Mouse (Mus musculus) forebrain, embryonic 10.5 days (tissue): ENCODE measurements around the gene Ankrd6. TPM values are rescaled to one million over a fixed set of nuclear protein-coding genes. Genes with fewer than 3 reads are reported as not detected.
A peak's percentile ranks its signal among the peaks of the same experiment; 100 is the strongest.

Experiments
- DNase-seq: peaks from one replicate; pipeline ENCODE4 v3.0.0-alpha.2; 2017; ENCODE audit warnings: low spot score; ENCODE audit errors: extremely low spot score
- H3K27ac ChIP-seq: fragments of 300-500 bp; sonication (generic); 2 replicates; pipeline ENCODE4 v1.5.1; 2016; ENCODE audit warnings: mild to moderate bottlenecking
- H3K27me3 ChIP-seq: fragments of 300-500 bp; sonication (generic); 2 replicates; pipeline ENCODE4 v1.6.1; 2016; ENCODE audit warnings: mild to moderate bottlenecking; ENCODE audit not compliant: poor library complexity, severe bottlenecking
- H3K36me3 ChIP-seq: fragments of 300-500 bp; sonication (generic); replicated peaks from 2 replicates; pipeline ENCODE4 v1.6.1; 2016; ENCODE audit warnings: mild to moderate bottlenecking, moderate library complexity
- H3K4me1 ChIP-seq: fragments of 300-500 bp; sonication (generic); 2 replicates; pipeline ENCODE4 v1.6.1; 2016
- H3K4me3 ChIP-seq: fragments of 300-500 bp; sonication (generic); 2 replicates; pipeline ENCODE4 v1.5.1; 2016; ENCODE audit warnings: mild to moderate bottlenecking, moderate library complexity
- H3K9me3 ChIP-seq: fragments of 300-500 bp; sonication (generic); 2 replicates; pipeline ENCODE4 v1.6.1; 2016; ENCODE audit warnings: mild to moderate bottlenecking, moderate library complexity
- WGBS: fragments of 180-500 bp; shearing (Covaris S2); methylation state at CpG from one replicate; pipeline ENCODE4 v1.1.7; 2016; 5-methylcytosine and 5-hydroxymethylcytosine counted together
- polyA plus RNA-seq: library from polyadenylated mRNA; unstranded; fragments of >200 nt; fragmentation: Nextera tagmentation; extraction: Ambion mirVana; gene quantifications from 2 replicates; pipeline ENCODE4 v1.2.1, GENCODE M21; 2016

Gene Ankrd6
- polyA plus RNA-seq, 1 experiment from 2014 or later: 12.4 TPM

GRCm38 (mm10) chr4:32828385-32829077 is 122.1 kb downstream of the Ankrd6 start:
- Histone ChIP-seq H3K36me3 (no peaks in the 10 kb centered on the region), H3K4me1 (peaks cover 20% of the 10 kb centered on the region), H3K27ac (no peak overlapping the region), H3K9me3 (no peaks in the 10 kb centered on the region), H3K4me3 (no peak overlapping the region), H3K27me3 (no peaks in the 10 kb centered on the region)
- WGBS: 91% methylated on average over 10 of the region's 10 CpGs
- DNase-seq: no peak

GRCm38 (mm10) chr4:32826925-32827324 is 123.7 kb downstream of the Ankrd6 start:
- 68% methylated on average over 7 of the region's 7 CpGs for WGBS
- DNase-seq: no peak

GRCm38 (mm10) chr4:32824254-32824653 is 126.4 kb downstream of the Ankrd6 start:
- no peaks in the 10 kb centered on the region for H3K27me3 ChIP-seq
- DNase-seq: no peak
- peaks cover 14% of the 10 kb centered on the region for H3K4me1 ChIP-seq
- H3K9me3 ChIP-seq: no peaks in the 10 kb centered on the region
- no peak overlapping the region for H3K27ac ChIP-seq
- WGBS: 74% methylated on average over 8 of the region's 8 CpGs
- H3K4me3 ChIP-seq: no peak overlapping the region
- H3K36me3 ChIP-seq: peaks cover 14% of the 10 kb centered on the region

More at GRCm38 (mm10) chr4:32826925-32827324, 123.7 kb downstream of the Ankrd6 start:
- Histone ChIP-seq H3K4me3 (no peak overlapping the region), H3K36me3 (peaks cover 3% of the 10 kb centered on the region), H3K4me1 (peaks cover 18% of the 10 kb centered on the region), H3K27me3 (no peaks in the 10 kb centered on the region), H3K27ac (no peak overlapping the region), H3K9me3 (no peaks in the 10 kb centered on the region)

DNA sequence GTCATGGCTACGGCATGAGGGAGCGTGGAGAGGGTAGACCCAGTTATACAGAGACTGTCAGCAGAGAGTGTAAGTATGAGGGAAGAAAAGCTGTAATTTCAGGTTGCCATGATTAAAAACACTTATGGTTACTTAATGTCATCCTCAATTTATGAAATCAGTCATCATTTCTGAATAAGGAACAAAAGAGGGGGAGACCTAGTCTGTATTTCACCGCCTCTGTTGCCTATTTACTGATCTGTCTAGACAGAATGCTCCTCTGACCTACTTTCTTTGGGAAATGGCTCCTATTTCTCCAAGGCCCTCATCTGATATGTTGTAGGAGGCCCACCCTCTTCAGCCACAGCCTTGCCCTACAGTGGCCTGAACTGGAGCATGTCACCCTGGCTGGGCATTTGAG is 130.0 kb downstream of the Ankrd6 start:
- Histone ChIP-seq H3K4me3 (no peak overlapping the region), H3K4me1 (no peaks in the 10 kb centered on the region), H3K27ac (no peak overlapping the region), H3K36me3 (peaks cover 14% of the 10 kb centered on the region), H3K9me3 (no peaks in the 10 kb centered on the region), H3K27me3 (no peaks in the 10 kb centered on the region)
- no peak for DNase-seq
- 94% methylated on average over 3 of the region's 3 CpGs for WGBS

- Histone ChIP-seq H3K36me3 (peaks cover 19% of the 10 kb centered on the region), H3K27ac (no peak overlapping the region), H3K4me3 (no peak overlapping the region), H3K9me3 (no peaks in the 10 kb centered on the region), H3K4me1 (no peaks in the 10 kb centered on the region), H3K27me3 (no peaks in the 10 kb centered on the region)
- DNase-seq: no peak
- WGBS: 77% methylated on average over 5 of the region's 5 CpGs
These were observed 133.2 kb downstream of the Ankrd6 start for GRCm38 (mm10) chr4:32817478-32817877.

GRCm38 (mm10) chr4:32800577-32801170 is 150.0 kb downstream of the Ankrd6 start:
- no peak for DNase-seq
- Histone ChIP-seq H3K27ac (peak overlapping the region; percentile 99), H3K9me3 (no peaks in the 10 kb centered on the region), H3K27me3 (no peaks in the 10 kb centered on the region), H3K4me3 (peak overlapping the region; percentile 84), H3K36me3 (peaks cover 17% of the 10 kb centered on the region), H3K4me1 (peaks cover 10% of the 10 kb centered on the region)
- WGBS: 15% methylated on average over 9 of the region's 9 CpGs

DNA sequence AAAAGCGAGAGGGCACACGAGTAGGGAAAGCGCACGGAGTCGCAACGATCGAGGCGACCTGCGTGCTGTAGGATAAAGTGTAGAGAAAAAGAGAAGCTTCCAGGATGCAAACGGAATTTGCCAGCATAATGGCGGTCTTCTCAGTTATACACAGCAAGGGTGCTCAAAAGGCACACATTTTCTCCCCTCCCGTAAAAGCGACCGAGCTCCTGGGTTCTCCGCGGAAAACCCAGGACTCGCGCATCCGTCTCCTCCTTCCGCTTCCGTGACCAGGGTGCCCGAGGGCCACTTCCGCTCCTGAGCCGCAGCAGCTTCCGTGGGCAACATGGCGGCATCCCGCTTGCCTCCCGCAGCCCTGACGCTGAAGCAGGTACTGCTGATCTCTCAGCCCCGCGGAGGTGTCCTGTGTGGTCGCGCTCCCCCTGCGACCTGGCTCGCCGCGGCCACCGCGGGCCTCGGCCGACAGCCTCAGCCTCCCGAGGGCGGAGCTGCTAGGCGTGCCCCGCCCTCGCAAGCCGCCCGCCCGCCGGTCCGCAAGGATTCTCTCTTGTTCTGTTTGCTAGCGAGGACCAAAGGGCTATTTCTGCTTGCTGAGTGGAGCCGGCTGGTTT is 150.6 kb downstream of the Ankrd6 start, which contains the start of gene Lyrm2:
Gene Lyrm2 (plus strand): TSS at position 288 of the 611 bp plus-strand sequence.
- DNase-seq: peak; percentile 88
- Histone ChIP-seq H3K4me1 (peaks cover 10% of the 10 kb centered on the region), H3K27me3 (no peaks in the 10 kb centered on the region), H3K27ac (peak within 1 kb of the TSS; percentile 99), H3K36me3 (peaks cover 15% of the 10 kb centered on the region), H3K4me3 (peak within 1 kb of the TSS; percentile 84), H3K9me3 (no peaks in the 10 kb centered on the region)
- under 1% methylated on average over 53 of the region's 53 CpGs for WGBS

DNA sequence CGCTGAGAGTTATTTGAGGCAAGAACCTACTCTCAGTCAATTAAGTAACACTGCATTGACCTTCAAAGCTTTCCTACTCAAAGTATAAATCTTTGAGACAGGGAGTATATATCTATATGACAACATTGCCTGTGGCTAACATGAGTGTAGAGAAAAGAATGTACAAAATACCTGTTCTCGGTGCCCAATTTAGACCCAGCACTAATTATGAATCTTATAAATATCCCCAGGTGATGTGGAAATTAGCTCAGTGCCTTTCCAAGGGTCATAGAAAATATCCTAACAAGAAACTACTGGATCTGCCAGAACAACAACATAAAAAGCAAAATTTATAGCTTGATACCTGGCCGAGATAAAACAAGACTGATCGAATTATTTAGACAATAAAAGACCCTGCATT is 151.7 kb downstream of the Ankrd6 start:
- H3K36me3 ChIP-seq: peaks cover 15% of the 10 kb centered on the region
- no peak overlapping the region for H3K27ac ChIP-seq
- H3K4me1 ChIP-seq: peaks cover 10% of the 10 kb centered on the region
- H3K4me3 ChIP-seq: no peak overlapping the region
- no peak for DNase-seq
- H3K9me3 ChIP-seq: no peaks in the 10 kb centered on the region
- no peaks in the 10 kb centered on the region for H3K27me3 ChIP-seq
- WGBS: 97% methylated on average over 4 of the region's 4 CpGs

DNA sequence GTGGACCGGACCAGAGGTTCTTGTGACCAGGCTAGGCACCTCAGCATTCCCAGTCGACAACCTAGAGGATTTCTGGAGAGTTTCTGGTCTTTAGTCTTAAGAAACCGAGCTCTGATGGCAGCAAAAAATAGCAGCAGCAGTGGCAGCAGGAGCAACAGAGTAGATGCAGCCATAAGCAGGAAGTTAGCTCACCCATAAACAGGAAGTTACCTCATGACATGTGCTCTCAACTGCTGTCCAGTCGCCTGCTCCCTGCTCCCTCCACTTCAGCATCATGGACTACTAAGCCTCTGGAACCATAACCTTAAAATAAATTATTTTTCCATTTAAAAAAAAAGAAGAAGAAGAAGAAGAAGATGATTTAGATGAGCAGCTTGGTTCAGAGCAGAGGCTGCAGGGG is 161.6 kb downstream of the Ankrd6 start:
- no peak for DNase-seq
- 95% methylated on average over 4 of the region's 4 CpGs for WGBS

GRCm38 (mm10) chr4:32787110-32787509 is 163.5 kb downstream of the Ankrd6 start:
- 85% methylated on average over 1 of the region's 1 CpGs for WGBS
- Histone ChIP-seq H3K27ac (no peak overlapping the region), H3K4me3 (no peak overlapping the region), H3K36me3 (peaks cover 4% of the 10 kb centered on the region), H3K9me3 (peaks cover 17% of the 10 kb centered on the region; the same call in 1 of the 2 replicates), H3K27me3 (no peaks in the 10 kb centered on the region), H3K4me1 (no peaks in the 10 kb centered on the region)
- no peak for DNase-seq

More for the DNA sequence above, 161.6 kb downstream of the Ankrd6 start:
- Histone ChIP-seq H3K27ac (no peak overlapping the region), H3K4me1 (no peaks in the 10 kb centered on the region), H3K36me3 (peaks cover 3% of the 10 kb centered on the region), H3K9me3 (peaks cover 16% of the 10 kb centered on the region; the same call in 1 of the 2 replicates), H3K4me3 (no peak overlapping the region), H3K27me3 (no peaks in the 10 kb centered on the region)

DNA sequence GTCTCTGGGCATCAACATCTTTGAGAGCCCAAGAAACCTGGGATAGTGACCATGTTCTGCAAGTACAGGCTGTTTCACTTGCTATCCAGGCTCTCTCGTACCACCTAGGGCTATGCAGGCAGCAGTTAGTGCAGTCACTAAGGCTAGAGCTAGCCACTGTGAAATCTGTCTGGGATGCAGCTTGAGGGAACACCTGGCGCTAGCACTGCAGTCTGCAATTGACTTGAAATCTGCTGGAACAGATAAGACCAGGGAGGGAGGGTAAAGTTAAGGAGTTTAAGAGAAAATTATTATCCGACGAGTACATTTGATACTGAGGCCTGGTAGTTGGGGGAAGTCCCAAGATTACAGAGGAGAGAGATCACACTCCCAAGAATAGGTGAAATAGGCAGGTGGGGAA is 170.6 kb downstream of the Ankrd6 start:
- Histone ChIP-seq H3K27ac (no peak overlapping the region), H3K36me3 (peaks cover 57% of the 10 kb centered on the region), H3K4me3 (no peak overlapping the region), H3K4me1 (no peaks in the 10 kb centered on the region), H3K27me3 (no peaks in the 10 kb centered on the region), H3K9me3 (peaks cover 8% of the 10 kb centered on the region; the same call in 1 of the 2 replicates)
- DNase-seq: no peak
- 96% methylated on average over 4 of the region's 4 CpGs for WGBS

GRCm38 (mm10) chr4:32770284-32770810 is 180.3 kb downstream of the Ankrd6 start:
- Histone ChIP-seq H3K36me3 (peaks cover 100% of the 10 kb centered on the region), H3K4me1 (no peaks in the 10 kb centered on the region), H3K27ac (no peak overlapping the region), H3K27me3 (no peaks in the 10 kb centered on the region), H3K4me3 (no peak overlapping the region), H3K9me3 (no peaks in the 10 kb centered on the region)
- DNase-seq: no peak
- 94% methylated on average over 7 of the region's 7 CpGs for WGBS

DNA sequence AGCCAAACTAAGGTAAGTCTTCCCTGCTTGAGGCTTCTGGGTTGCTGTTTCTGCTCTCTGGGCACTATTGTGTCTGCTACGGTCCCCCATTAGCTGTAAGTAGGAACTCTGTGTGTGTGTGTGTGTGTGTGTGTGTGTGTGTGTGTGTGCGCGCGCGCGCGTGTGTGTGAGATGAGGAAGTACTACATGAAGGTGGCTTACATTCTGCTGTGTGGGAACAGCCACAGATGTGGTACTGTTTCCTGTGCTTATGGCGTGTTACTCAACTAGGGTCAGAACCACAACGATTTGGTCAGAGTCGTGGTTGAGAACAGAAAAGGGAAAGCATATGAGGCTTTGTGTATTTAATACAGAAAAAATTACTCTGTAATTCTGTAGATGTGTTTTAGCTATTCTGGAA is 182.6 kb downstream of the Ankrd6 start:
- Histone ChIP-seq H3K4me3 (no peak overlapping the region), H3K36me3 (peaks cover 99% of the 10 kb centered on the region), H3K27ac (no peak overlapping the region), H3K9me3 (no peaks in the 10 kb centered on the region), H3K4me1 (no peaks in the 10 kb centered on the region), H3K27me3 (no peaks in the 10 kb centered on the region)
- no peak for DNase-seq
- 96% methylated on average over 10 of the region's 10 CpGs for WGBS
